Mouse (Mus musculus) heart, adult 9 months (tissue): ENCODE measurements at regions not wholly inside any gene's neighbourhood (a gene's known extent, or its start where the extent isn't known, plus 50 kb on each side); places are given as distances from the start of the nearest gene placed in this dataset.

Source experiments
- DNase-seq, 2 experiments: peaks; one replicate each; pipeline ENCODE4 v3.0.0; 2022; ENCODE audit warnings: low spot score in 2 of 2

DNA sequence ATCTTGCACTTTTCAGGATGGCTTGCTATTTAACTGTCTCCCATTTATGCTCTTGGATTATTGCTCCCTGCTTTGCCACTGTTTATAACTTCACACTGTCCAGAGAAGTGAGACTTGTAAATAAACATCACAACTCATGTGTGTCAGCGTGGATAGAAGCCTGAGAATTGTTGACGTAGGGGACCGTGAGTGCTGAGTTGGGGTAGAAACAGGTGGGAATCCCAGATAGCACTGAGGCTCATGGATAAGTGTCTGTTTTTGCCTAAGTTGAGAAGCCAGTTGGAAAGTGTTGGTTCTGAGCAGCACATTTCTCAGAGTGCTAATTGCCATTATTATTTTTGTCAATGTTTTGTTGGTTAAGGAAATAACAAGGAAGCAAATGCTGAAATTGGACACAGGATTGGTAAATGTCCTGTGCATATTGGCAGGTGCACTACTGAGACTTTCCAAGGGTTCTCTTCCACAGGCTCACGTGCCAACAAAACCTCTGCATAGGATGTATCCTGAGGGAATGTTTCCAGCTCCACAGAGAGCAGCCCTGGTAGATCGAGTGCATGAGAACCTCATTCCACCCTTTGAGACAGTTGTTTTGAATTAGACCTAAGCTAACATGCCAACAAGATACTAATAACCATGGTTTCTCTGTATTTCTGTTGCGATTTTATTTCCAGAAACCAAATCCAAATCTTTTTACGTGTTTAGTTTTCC, 74.3 kb upstream of the Grb10 start:
- no peak for DNase-seq

- peak in 1 of 2 experiments; percentile 21 for DNase-seq
Measured at GRCm38 (mm10) chr11:12107711-12108110, 69.2 kb upstream of the Grb10 start.

GRCm38 (mm10) chr11:12090961-12091360, 52.5 kb upstream of the Grb10 start:
- DNase-seq: peak; percentile 14 to 62

- no peak for DNase-seq
Measured at GRCm38 (mm10) chr11:12089788-12090365, 51.4 kb upstream of the Grb10 start.
